Mouse (Mus musculus): ENCODE measurements at regions not wholly inside any gene's neighbourhood (a gene's known extent, or its start where the extent isn't known, plus 50 kb on each side); places are given as distances from the start of the nearest gene placed in this dataset.

GRCm38 (mm10) chr15:36875980-36876778 lies 131.4 kb downstream of the Zfp706 start (continued):
- TF ChIP-seq MEF2A (IDR thresholded peaks at IDR 0.05; ENCODE audit: extremely low read depth, insufficient replicate concordance, low read depth, low read length, poor library complexity, severe bottlenecking) (0 out of 2 replicates have a peak, but pooled peaks have one; percentile 47), RAD21 (IDR thresholded peaks at IDR 0.05; ENCODE audit: low read depth, low read length) (0 out of 2 replicates have a peak, but pooled peaks have one; percentile 0), TCF12 (IDR thresholded peaks at IDR 0.05; ENCODE audit: low read depth, low read length) (peak; percentile 86), TAL1 (IDR thresholded peaks at IDR 0.05; ENCODE audit: low read length) (peak; percentile 67), MYC (IDR thresholded peaks at IDR 0.05; ENCODE audit: low read depth, low read length) (peak; percentile 81; the same call in 1 of the 2 replicates), ZNF384 (IDR thresholded peaks at IDR 0.05; ENCODE audit: low read depth, low read length) (0 out of 2 replicates have a peak, but pooled peaks have one; percentile 5), SMC3 (IDR thresholded peaks at IDR 0.05; ENCODE audit: low read depth, low read length) (peak; percentile 17; the same call in 1 of the 2 replicates), MXI1 (IDR thresholded peaks at IDR 0.05; ENCODE audit: low read depth, low read length) (peak; percentile 73), GABPA (IDR thresholded peaks at IDR 0.05; ENCODE audit: low read depth, low read length) (peak; percentile 61), MAZ (IDR thresholded peaks at IDR 0.05; ENCODE audit: low read depth, low read length) (peak; percentile 96), POLR2AphosphoS5 (IDR thresholded peaks at IDR 0.05; ENCODE audit: borderline replicate concordance, low read depth, low read length) (no peak), EP300 (IDR thresholded peaks at IDR 0.05; ENCODE audit: low read depth in 1 of 2, low read length in 2 of 2) (peak; percentile 96 to 97), KAT2A (conservative IDR thresholded peaks at IDR 0.05; ENCODE audit: low read depth, low read length) (no peak)

DNA sequence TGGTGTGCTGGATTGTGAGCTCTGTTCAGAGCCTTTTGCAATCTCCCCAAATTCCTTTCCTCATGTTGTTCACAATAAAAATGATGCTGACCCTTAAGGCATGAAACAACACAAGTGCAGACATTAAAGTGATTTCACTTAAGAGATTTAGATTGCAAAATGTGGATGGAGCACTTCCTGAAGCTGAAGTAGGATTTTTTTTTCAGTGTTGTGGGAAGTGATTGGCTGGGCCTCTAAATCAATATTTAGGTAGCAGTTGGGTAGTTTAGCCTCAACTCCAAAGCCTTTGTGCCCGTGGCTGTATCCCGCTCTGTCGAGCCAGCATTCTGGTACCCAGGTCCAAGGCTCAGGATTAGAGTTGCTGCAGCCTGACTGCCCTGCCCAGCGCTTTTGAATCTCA lies 133.0 kb downstream of the Zfp706 start:
- peak overlapping the region; percentile 96 for H3K27ac ChIP-seq (ENCODE audit: control insufficient read depth, low read depth, low read length)
- H3K79me2 ChIP-seq (ENCODE audit: control insufficient read depth, insufficient read depth, low read length, poor library complexity): peaks cover 9% of the 10 kb centered on the region
- DNase-seq (ENCODE audit: low read depth, low spot score): no peak
- no peaks in the 10 kb centered on the region for H3K27me3 ChIP-seq (ENCODE audit: control insufficient read depth in 1 of 2, insufficient read depth in 2 of 2, low read length in 2 of 2)
- H3K4me1 ChIP-seq (ENCODE audit: control insufficient read depth in 1 of 2, insufficient read depth in 2 of 2, low read length in 2 of 2): peaks cover 34 to 79% of the 10 kb centered on the region in 2 experiments
- TF ChIP-seq NELFE (IDR thresholded peaks at IDR 0.05; ENCODE audit: low read depth, low read length) (no peak), USF2 (IDR thresholded peaks at IDR 0.05; ENCODE audit: borderline replicate concordance in 1 of 2, insufficient read depth in 1 of 2, low read depth in 1 of 2, low read length in 2 of 2) (no peak), MAFK (IDR thresholded peaks at IDR 0.05; ENCODE audit: borderline replicate concordance, low read depth, low read length) (no peak), USF1 (IDR thresholded peaks at IDR 0.05; ENCODE audit: low read depth, low read length) (no peak), TCF12 (IDR thresholded peaks at IDR 0.05; ENCODE audit: low read depth, low read length) (no peak), NRF1 (IDR thresholded peaks at IDR 0.05; ENCODE audit: insufficient read depth, low read depth, low read length, poor library complexity, severe bottlenecking) (no peak), CHD2 (IDR thresholded peaks at IDR 0.05; ENCODE audit: low read length) (no peak), POLR2A (IDR thresholded peaks at IDR 0.05; ENCODE audit: control insufficient read depth in 1 of 2, insufficient read depth in 1 of 2, low read depth in 1 of 2, low read length in 2 of 2, poor library complexity in 1 of 2) (no peak), CTCF (IDR thresholded peaks at IDR 0.05 in 2 of 3, conservative IDR thresholded peaks at IDR 0.05 in 1 of 3; ENCODE audit: control insufficient read depth in 1 of 3, insufficient read depth in 1 of 3, low read depth in 2 of 3, low read length in 3 of 3, poor library complexity in 1 of 3, severe bottlenecking in 1 of 3) (no peak), TBP (IDR thresholded peaks at IDR 0.05; ENCODE audit: low read depth, low read length) (no peak), MYB (IDR thresholded peaks at IDR 0.05; ENCODE audit: low read depth, low read length) (no peak), JUND (IDR thresholded peaks at IDR 0.05; ENCODE audit: low read depth, low read length) (no peak), MYC (IDR thresholded peaks at IDR 0.05; ENCODE audit: low read depth, low read length) (no peak), ELF1 (IDR thresholded peaks at IDR 0.05; ENCODE audit: low read depth, low read length) (no peak), ZNF384 (IDR thresholded peaks at IDR 0.05; ENCODE audit: low read depth, low read length) (no peak), MXI1 (IDR thresholded peaks at IDR 0.05; ENCODE audit: low read depth, low read length) (no peak), RAD21 (IDR thresholded peaks at IDR 0.05; ENCODE audit: low read depth, low read length) (no peak), EP300 (IDR thresholded peaks at IDR 0.05; ENCODE audit: low read depth in 1 of 2, low read length in 2 of 2) (no peak), ETS1 (IDR thresholded peaks at IDR 0.05; ENCODE audit: low read depth, low read length) (no peak), RCOR1 (IDR thresholded peaks at IDR 0.05; ENCODE audit: low read depth, low read length) (no peak)
- no peaks in the 10 kb centered on the region for H3K9me3 ChIP-seq (replicated peaks; ENCODE audit: insufficient read depth, low read length)
- H3K9ac ChIP-seq (ENCODE audit: control insufficient read depth, low read depth, low read length, poor library complexity, severe bottlenecking): no peak overlapping the region
- no peak overlapping the region for H3K4me3 ChIP-seq (ENCODE audit: control insufficient read depth in 1 of 2, insufficient read depth in 1 of 2, low read depth in 2 of 2, low read length in 2 of 2)
- H3K36me3 ChIP-seq (ENCODE audit: control insufficient read depth in 1 of 2, insufficient read depth in 2 of 2, low read length in 2 of 2): peaks cover 0 to 82% of the 10 kb centered on the region in 2 experiments; a peak in 3 of 4 replicates

All from MEL (cell line).